Mouse (Mus musculus): ENCODE measurements around the gene Gm6710. TPM values are rescaled to one million over a fixed set of nuclear protein-coding genes. Genes with fewer than 3 reads are reported as not detected.

Gm6710 gene
- polyA plus RNA-seq (2012; rRNA removed; ENCODE audit: low replicate concordance): 4.9 and 9.2 TPM in 2 replicates

GRCm38 (mm10) chr2:175869024-175869423 lies at the start of gene Gm6710:
TSS of gene Gm6710 (plus strand) at chr2:175869219.

Other genes starting within 250 kb of the Gm6710 start
- gene Gm11007, start 225.2 kb upstream of the Gm6710 start, polyA plus RNA-seq (2012; rRNA removed; ENCODE audit: low replicate concordance): not detected in 2 replicates
- gene Zfp969, start 165.6 kb upstream of the Gm6710 start, polyA plus RNA-seq (2012; rRNA removed; ENCODE audit: low replicate concordance): 2.8 TPM in 1 of 2 replicates, not detected in the other
- not detected in 2 replicates for gene Gm2007, start 127.7 kb upstream of the Gm6710 start, polyA plus RNA-seq (2012; rRNA removed; ENCODE audit: low replicate concordance)
- gene Gm14288, start 68.1 kb upstream of the Gm6710 start, polyA plus RNA-seq (2012; rRNA removed; ENCODE audit: low replicate concordance): 2.9 and 3.6 TPM in 2 replicates
- 0.93 and 0.95 TPM in 2 replicates for gene Zfp966, start 61.9 kb downstream of the Gm6710 start, polyA plus RNA-seq (2012; rRNA removed; ENCODE audit: low replicate concordance)
- gene Gm2026, start 96.1 kb downstream of the Gm6710 start, polyA plus RNA-seq (2012; rRNA removed; ENCODE audit: low replicate concordance): 0.63 TPM in 1 of 2 replicates, not detected in the other